Mouse (Mus musculus) liver, postnatal 0 days (tissue): ENCODE measurements around the gene Syne3. TPM values are rescaled to one million over a fixed set of nuclear protein-coding genes. Genes with fewer than 3 reads are reported as not detected.

Experiments used
- ATAC-seq: fragments of 200-750 bp; cut with Nextera tagmentation; 2 replicates; pipeline ENCODE4 v1.8.0; 2017; ENCODE audit warnings: mild to moderate bottlenecking, moderate library complexity
- DNase-seq: peaks from one replicate; pipeline ENCODE4 v3.0.0-alpha.2; 2016
- H3K27ac ChIP-seq: fragments of 300-500 bp; sonication (generic); 2 replicates; pipeline ENCODE4 v1.5.1; 2014; ENCODE audit warnings: antibody characterized with exemption, moderate library complexity, mild to moderate bottlenecking, low read depth
- H3K27me3 ChIP-seq: fragments of 300-500 bp; sonication (generic); 2 replicates; pipeline ENCODE4 v1.6.1; 2014; ENCODE audit warnings: low read length, control low read depth, mixed read lengths; ENCODE audit not compliant: insufficient read depth
- H3K36me3 ChIP-seq: fragments of 300-500 bp; sonication (generic); replicated peaks from 2 replicates; pipeline ENCODE4 v1.6.1; 2014; ENCODE audit warnings: mild to moderate bottlenecking, control low read depth, low read length, moderate library complexity, mixed read lengths; ENCODE audit not compliant: insufficient read depth
- H3K4me1 ChIP-seq: fragments of 300-500 bp; sonication (generic); 2 replicates; pipeline ENCODE4 v1.6.1; 2014; ENCODE audit warnings: antibody characterized with exemption, mild to moderate bottlenecking, control low read depth; ENCODE audit not compliant: insufficient read depth
- H3K4me2 ChIP-seq: fragments of 300-500 bp; sonication (generic); 2 replicates; pipeline ENCODE4 v1.6.1; 2014; ENCODE audit warnings: low read depth, mild to moderate bottlenecking, low read length, moderate library complexity, mixed read lengths
- H3K4me3 ChIP-seq: fragments of 300-500 bp; sonication (generic); 2 replicates; pipeline ENCODE4 v1.5.1; 2014; ENCODE audit warnings: low read depth, low read length
- H3K9ac ChIP-seq: fragments of 300-500 bp; sonication (generic); replicated peaks from 2 replicates; pipeline ENCODE4 v1.6.1; 2014; ENCODE audit warnings: mild to moderate bottlenecking, moderate library complexity
- H3K9me3 ChIP-seq: fragments of 300-500 bp; sonication (generic); 2 replicates; pipeline ENCODE4 v1.6.1; 2016; ENCODE audit warnings: mild to moderate bottlenecking, control low read depth, low read length, mixed read lengths
- CTCF ChIP-seq: sonication (generic); IDR thresholded peaks from 2 replicates; pipeline ENCODE4 v1.5.1; 2016; ENCODE audit warnings: antibody characterized with exemption, low read depth
- EP300 ChIP-seq: IDR thresholded peaks from 2 replicates; pipeline ENCODE4 v1.6.1; 2016; ENCODE audit warnings: antibody characterized with exemption, low read depth, mild to moderate bottlenecking
- WGBS: fragments of 180-500 bp; shearing (Covaris S2); extraction: QIAGEN DNeasy Blood & Tissue Kit; methylation state at CpG from one replicate; pipeline ENCODE4 v1.1.7; 2014; ENCODE audit not compliant: insufficient replicate concordance; 5-methylcytosine and 5-hydroxymethylcytosine counted together
- polyA plus RNA-seq: library from polyadenylated mRNA; unstranded; fragments of >200 nt; fragmentation: Nextera tagmentation; extraction: Ambion mirVana; gene quantifications from 2 replicates; pipeline ENCODE4 v1.2.1, GENCODE M21; 2015

Syne3 gene
- polyA plus RNA-seq, 1 experiment from 2014 or later, result 2.3 TPM

- Histone ChIP-seq H3K4me3 (no peak overlapping the region), H3K27me3 (no peaks in the 10 kb centered on the region), H3K9me3 (0 out of 2 replicates have a peak, but pooled peaks cover 3% of the 10 kb centered on the region), H3K4me1 (no peaks in the 10 kb centered on the region), H3K36me3 (no peaks in the 10 kb centered on the region), H3K27ac (no peak overlapping the region), H3K9ac (no peak overlapping the region), H3K4me2 (no peak overlapping the region)
- no peak for DNase-seq
- no peak for ATAC-seq
- WGBS, result 81% methylated on average over 13 of the region's 13 CpGs
- TF ChIP-seq EP300, result no peak
- no peak for TF ChIP-seq CTCF
Measured at GRCm38 (mm10) chr12:104902392-104903053, 107.1 kb downstream of the Syne3 start.

GRCm38 (mm10) chr12:104901320-104901719, 108.3 kb downstream of the Syne3 start:
- DNase-seq, result no peak
- no peaks in the 10 kb centered on the region for H3K36me3 ChIP-seq
- TF ChIP-seq CTCF (no peak), EP300 (no peak)

GRCm38 (mm10) chr12:104899835-104900234, 109.8 kb downstream of the Syne3 start:
- no peaks in the 10 kb centered on the region for H3K36me3 ChIP-seq

More at GRCm38 (mm10) chr12:104901320-104901719, 108.3 kb downstream of the Syne3 start:
- H3K27me3 ChIP-seq, result no peaks in the 10 kb centered on the region
- H3K9ac ChIP-seq, result no peak overlapping the region
- 63% methylated on average over 8 of the region's 8 CpGs for WGBS
- H3K9me3 ChIP-seq, result no peaks in the 10 kb centered on the region
- no peak overlapping the region for H3K4me3 ChIP-seq
- peaks cover 6% of the 10 kb centered on the region for H3K4me1 ChIP-seq
- H3K4me2 ChIP-seq, result no peak overlapping the region
- no peak for ATAC-seq
- H3K27ac ChIP-seq, result no peak overlapping the region

GRCm38 (mm10) chr12:104899161-104899560, 110.4 kb downstream of the Syne3 start:
- TF ChIP-seq CTCF (no peak), EP300 (no peak)
- no peak overlapping the region for H3K27ac ChIP-seq
- no peaks in the 10 kb centered on the region for H3K36me3 ChIP-seq
- ATAC-seq (no peak), DNase-seq (no peak)
- no peak overlapping the region for H3K4me2 ChIP-seq
- H3K27me3 ChIP-seq, result no peaks in the 10 kb centered on the region
- H3K9ac ChIP-seq, result no peak overlapping the region
- WGBS, result 51% methylated on average over 11 of the region's 11 CpGs
- no peak overlapping the region for H3K4me3 ChIP-seq
- peaks cover 6% of the 10 kb centered on the region for H3K4me1 ChIP-seq
- H3K9me3 ChIP-seq, result no peaks in the 10 kb centered on the region; the same call in 1 of the 2 replicates

More at GRCm38 (mm10) chr12:104899835-104900234, 109.8 kb downstream of the Syne3 start:
- no peak overlapping the region for H3K9ac ChIP-seq
- H3K27me3 ChIP-seq, result no peaks in the 10 kb centered on the region
- no peak overlapping the region for H3K4me2 ChIP-seq
- ATAC-seq (no peak), DNase-seq (no peak)
- WGBS, result 68% methylated on average over 3 of the region's 3 CpGs
- no peak overlapping the region for H3K27ac ChIP-seq
- no peak for TF ChIP-seq EP300
- no peak for TF ChIP-seq CTCF
- H3K4me3 ChIP-seq, result no peak overlapping the region
- H3K9me3 ChIP-seq, result no peaks in the 10 kb centered on the region; the same call in 1 of the 2 replicates
- H3K4me1 ChIP-seq, result peaks cover 6% of the 10 kb centered on the region

- Histone ChIP-seq H3K36me3 (no peaks in the 10 kb centered on the region), H3K4me1 (peaks cover 6% of the 10 kb centered on the region), H3K27me3 (no peaks in the 10 kb centered on the region), H3K9ac (no peak overlapping the region), H3K4me3 (no peak overlapping the region), H3K9me3 (no peaks in the 10 kb centered on the region; the same call in 1 of the 2 replicates), H3K27ac (no peak overlapping the region), H3K4me2 (no peak overlapping the region)
- TF ChIP-seq CTCF (peak; percentile 42), EP300 (no peak)
- 53% methylated on average over 9 of the region's 9 CpGs for WGBS
- ATAC-seq (peak; percentile 71), DNase-seq (peak; percentile 29)
Measured at GRCm38 (mm10) chr12:104898718-104899117, 110.9 kb downstream of the Syne3 start.

- no peak for DNase-seq
- WGBS, result 57% methylated on average over 8 of the region's 8 CpGs
Measured at GRCm38 (mm10) chr12:104897051-104897618, 112.5 kb downstream of the Syne3 start.

More at GRCm38 (mm10) chr12:104897051-104897618, 112.5 kb downstream of the Syne3 start:
- no peak overlapping the region for H3K4me2 ChIP-seq
- H3K27ac ChIP-seq, result no peak overlapping the region
- H3K9ac ChIP-seq, result no peak overlapping the region
- H3K27me3 ChIP-seq, result no peaks in the 10 kb centered on the region
- peaks cover 6% of the 10 kb centered on the region for H3K4me1 ChIP-seq
- ATAC-seq, result peak; percentile 20; the same call in 1 of the 2 replicates
- TF ChIP-seq EP300 (no peak), CTCF (no peak)
- H3K4me3 ChIP-seq, result no peak overlapping the region
- H3K9me3 ChIP-seq, result no peaks in the 10 kb centered on the region; the same call in 1 of the 2 replicates
- no peaks in the 10 kb centered on the region for H3K36me3 ChIP-seq
